Mouse (Mus musculus) embryonic fibroblast, embryonic 13.5 days (primary cell): ENCODE data around the gene Slc25a26.

Experiments used
- CTCF ChIP-seq: IDR thresholded peaks from 2 replicates; pipeline ENCODE4 v1.5.1; 2011; ENCODE audit warnings: mild to moderate bottlenecking, control low read depth, low read length, moderate library complexity, borderline replicate concordance; ENCODE audit not compliant: insufficient read depth
- POLR2A ChIP-seq: IDR thresholded peaks from 2 replicates; pipeline ENCODE4 v1.6.1; 2011; ENCODE audit warnings: low read depth, mild to moderate bottlenecking, control low read depth, low read length, moderate library complexity

DNA sequence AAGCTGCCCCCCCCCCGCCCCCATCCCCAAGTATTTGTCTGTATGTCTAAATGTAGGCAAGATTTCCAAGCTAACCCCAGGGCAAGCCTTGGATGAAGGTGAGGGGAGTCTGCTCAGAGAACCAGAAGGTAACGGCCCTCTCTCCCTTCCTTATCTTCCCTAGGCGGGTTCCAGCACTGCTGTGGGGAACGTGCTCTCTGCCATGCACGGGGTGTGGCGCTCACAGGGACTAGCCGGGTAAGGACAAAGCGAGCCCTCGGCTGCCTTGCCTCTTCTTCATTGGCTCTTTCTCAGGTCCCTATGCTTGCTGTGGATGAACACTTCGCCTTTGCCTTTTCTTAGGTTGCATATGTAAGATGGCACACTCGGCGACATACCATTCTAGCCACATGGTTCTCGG is 98.9 kb downstream of the Slc25a26 start:
- TF ChIP-seq POLR2A (no peak), CTCF (no peak)
